Mouse (Mus musculus) forelimb bud, embryonic 11.5 days (tissue): ENCODE measurements around the gene Zfhx3.
A peak's percentile ranks its signal among the peaks of the same experiment; 100 is the strongest.

Experiments
- DNase-seq: peaks from one replicate; pipeline ENCODE4 v3.0.0-alpha.2; 2012; ENCODE audit warnings: low read depth, low spot score

Zfhx3 gene

GRCm38 (mm10) chr8:108355119-108355777 lies 412.8 kb downstream of the Zfhx3 start:
- no peak for DNase-seq

GRCm38 (mm10) chr8:108361402-108361801 lies 419.0 kb downstream of the Zfhx3 start:
- no peak for DNase-seq

GRCm38 (mm10) chr8:108362421-108362820 lies 420.0 kb downstream of the Zfhx3 start:
- no peak for DNase-seq

GRCm38 (mm10) chr8:108363435-108363834 lies 421.0 kb downstream of the Zfhx3 start:
- DNase-seq, result no peak

- no peak for DNase-seq
These were observed 421.4 kb downstream of the Zfhx3 start for GRCm38 (mm10) chr8:108363856-108364255.

DNA sequence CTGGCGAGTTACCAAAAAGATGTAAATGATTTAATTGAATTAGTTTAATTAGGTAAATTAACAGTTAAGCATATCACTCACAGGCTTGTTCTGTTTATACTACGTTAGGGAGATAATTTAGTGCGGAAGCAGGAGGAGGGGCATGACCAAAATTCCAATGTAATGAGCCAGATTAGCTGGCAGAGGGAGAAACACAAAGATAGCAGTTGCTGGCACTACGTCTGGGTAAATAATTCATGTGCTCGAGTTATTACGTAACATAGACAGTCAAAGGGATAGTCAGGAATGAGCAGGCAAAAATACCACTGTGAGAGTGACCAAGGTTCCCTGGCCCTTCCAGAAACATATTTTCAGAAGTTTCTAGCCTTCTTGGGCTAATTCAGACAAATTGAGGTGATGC lies 426.6 kb downstream of the Zfhx3 start:
- no peak for DNase-seq

- no peak for DNase-seq
These were observed 428.3 kb downstream of the Zfhx3 start for GRCm38 (mm10) chr8:108370731-108371130.

GRCm38 (mm10) chr8:108373046-108373445 lies 430.6 kb downstream of the Zfhx3 start:
- DNase-seq, result no peak

DNA sequence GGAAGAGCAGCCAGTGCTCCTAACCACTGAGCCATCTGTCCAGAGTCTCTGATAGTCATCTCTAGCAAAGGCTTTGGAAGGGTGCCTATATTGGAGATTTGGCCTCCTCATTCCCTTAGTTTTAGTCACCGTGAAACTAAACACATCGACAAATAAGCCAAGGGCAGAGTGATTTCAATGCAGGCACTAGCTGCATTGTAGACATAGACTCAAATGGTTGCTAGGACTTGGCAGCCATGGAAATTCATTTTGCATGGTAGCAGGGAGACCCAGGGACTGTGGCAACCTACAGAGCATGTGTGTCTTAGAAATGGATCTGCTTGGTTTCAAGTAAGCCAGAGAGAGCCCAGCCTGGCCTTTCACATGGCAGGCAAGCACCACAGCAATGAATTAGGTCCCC lies 435.6 kb downstream of the Zfhx3 start:
- no peak for DNase-seq

- DNase-seq, result no peak
These were observed 440.7 kb downstream of the Zfhx3 start for GRCm38 (mm10) chr8:108383121-108383520.

GRCm38 (mm10) chr8:108387160-108387912 lies 444.9 kb downstream of the Zfhx3 start:
- DNase-seq, result no peak

DNA sequence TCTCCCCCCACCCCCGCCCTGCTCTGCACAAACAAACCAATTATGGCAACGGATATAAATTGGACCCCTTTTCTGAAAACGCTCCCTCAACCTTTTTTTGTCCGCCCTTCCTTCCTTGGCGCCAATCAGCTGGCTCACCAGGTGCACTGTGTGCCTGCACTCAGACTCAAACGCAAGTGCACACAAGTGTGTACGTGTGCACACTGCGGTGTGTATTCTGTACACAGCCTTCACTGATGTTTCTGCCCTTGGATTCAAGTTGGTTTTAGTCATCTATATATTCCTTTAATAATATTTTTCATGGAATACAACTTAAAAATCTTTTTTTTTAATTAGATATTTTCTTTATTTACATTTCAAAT lies 445.4 kb downstream of the Zfhx3 start:
- no peak for DNase-seq

DNA sequence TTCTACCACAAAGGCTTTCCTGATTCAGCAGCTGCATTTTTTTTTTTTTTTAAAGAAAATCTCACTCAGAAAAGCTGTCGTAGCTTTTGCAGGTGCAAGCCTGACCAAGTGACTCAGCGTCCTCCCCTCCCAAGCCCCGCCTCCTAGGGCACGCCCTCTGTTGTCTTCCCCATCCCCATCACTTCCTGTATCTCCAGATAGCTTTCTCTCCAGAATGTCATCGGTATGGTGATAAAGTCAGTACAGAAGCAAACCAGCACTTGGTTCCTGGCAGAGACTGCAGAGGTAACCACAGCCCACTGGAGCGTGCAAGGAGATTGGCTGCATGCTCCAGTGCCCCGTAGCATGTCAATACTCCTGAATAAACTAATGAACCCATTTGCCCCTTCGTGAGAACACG lies 450.5 kb downstream of the Zfhx3 start:
- no peak for DNase-seq

- DNase-seq, result no peak
These were observed 459.7 kb downstream of the Zfhx3 start for GRCm38 (mm10) chr8:108402149-108402548.

DNA sequence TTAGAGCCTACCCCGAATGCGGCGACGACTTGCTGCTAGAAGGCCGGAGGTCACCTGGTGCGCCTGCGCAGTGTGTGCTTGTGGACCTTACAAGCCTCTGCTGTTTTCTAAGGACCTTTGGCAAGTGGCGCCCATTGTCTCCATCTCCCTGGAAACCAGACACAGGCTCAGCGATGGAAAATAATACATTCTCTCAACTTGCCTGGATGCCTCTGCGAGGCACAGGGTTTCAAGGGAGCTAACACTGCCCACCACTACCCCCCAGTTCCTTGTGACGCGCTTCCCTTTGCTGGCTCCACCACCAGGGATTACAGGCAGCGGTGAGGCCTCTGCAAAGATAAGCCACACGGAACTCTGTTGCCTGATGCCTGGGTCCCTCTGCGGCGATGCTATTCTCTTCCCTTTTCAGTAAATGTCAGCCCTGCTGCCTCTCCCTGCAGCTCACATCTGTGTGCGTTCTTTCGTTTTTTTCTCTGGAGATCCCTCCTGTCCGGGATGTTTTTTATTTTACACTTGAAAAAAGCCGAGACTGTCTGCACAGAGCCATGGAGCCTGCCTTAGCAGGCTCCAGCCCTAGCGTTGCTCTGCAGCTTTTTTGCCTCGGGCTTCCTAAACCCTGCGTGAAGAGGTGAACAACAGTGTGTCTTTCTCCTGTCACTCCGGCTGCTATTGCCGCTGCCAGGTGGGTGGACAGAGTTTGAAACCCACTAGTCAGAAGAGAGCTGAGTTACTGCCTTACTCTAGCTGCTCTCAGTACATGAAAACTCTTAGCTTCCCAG lies 464.5 kb downstream of the Zfhx3 start:
- no peak for DNase-seq

DNA sequence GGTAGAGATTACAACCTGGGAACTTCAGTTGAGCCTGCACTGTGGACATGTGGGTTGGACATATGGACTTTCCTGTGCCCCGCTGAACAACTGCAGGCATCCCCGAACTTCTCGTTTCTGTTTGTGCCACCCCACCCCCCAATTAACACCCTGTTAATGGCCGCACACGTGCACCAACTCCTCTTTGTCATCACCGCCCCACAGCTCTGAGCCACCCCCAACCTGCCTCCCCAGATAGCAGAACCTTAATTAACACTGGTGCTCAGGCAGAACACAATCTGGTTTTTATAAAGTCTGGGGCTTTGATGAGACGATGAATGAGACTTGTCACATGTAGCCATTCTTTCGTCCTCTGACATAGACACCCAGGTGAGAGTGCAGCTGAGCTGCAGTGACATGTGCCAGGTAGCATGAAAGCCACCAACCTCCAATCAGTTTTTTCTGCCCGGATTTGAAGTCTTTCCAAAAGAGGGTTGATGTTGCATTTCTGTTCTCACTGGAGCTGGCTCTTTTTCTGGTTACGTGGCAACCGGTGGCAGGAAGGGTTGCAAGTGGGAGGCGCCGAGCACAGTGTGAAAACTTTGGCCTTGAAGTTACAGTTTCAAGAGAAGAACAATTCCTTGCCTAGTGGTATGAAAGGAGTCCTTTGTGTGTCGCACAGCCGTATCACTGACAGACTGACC lies 476.9 kb downstream of the Zfhx3 start:
- DNase-seq, result peak; percentile 39

DNA sequence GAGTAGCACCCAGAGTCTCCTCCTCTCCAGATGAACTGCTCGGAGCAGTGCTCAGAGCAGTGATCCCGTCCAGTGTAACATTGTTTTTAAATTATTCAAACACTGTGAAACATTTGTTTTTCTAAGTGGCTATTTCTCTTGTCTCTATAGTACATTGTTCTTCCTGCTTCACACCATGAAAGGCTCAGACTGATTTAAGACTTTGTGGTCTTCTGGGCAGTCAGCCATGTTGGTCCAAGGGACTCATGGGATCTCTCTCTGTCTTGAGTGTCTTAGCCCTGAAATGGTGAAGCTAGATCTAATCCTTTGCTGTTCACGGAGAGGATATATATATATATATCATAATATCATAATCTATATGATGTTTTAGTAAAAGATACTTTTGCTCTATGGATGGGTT lies 480.1 kb downstream of the Zfhx3 start:
- no peak for DNase-seq

GRCm38 (mm10) chr8:108424337-108424736 lies 481.9 kb downstream of the Zfhx3 start:
- DNase-seq, result no peak

GRCm38 (mm10) chr8:108433321-108433720 lies 490.9 kb downstream of the Zfhx3 start:
- DNase-seq, result no peak

- DNase-seq, result no peak
These were observed 492.1 kb downstream of the Zfhx3 start for GRCm38 (mm10) chr8:108434510-108434909.

- no peak for DNase-seq
These were observed 493.9 kb downstream of the Zfhx3 start for GRCm38 (mm10) chr8:108436336-108436735.

GRCm38 (mm10) chr8:108437316-108437830 lies 494.9 kb downstream of the Zfhx3 start:
- DNase-seq, result no peak
